Mouse (Mus musculus) kidney, adult 10 weeks (tissue): ENCODE measurements around the gene Cnr1. TPM values are rescaled to one million over a fixed set of nuclear protein-coding genes. Genes with fewer than 3 reads are reported as not detected.

Experiments used
- polyA plus RNA-seq: library from polyadenylated mRNA; stranded (reverse); fragments of 350-450 nt; fragmentation: Illumina TruSeq; extraction: RNeasy Lipid Tissue Mini Kit (QIAGEN cat#74804); gene quantifications from one replicate; pipeline ENCODE4 v1.2.3, GENCODE M21; 2014; ENCODE audit warnings: low read depth, low replicate concordance

Gene Cnr1
- 0.24 TPM for polyA plus RNA-seq

DNA sequence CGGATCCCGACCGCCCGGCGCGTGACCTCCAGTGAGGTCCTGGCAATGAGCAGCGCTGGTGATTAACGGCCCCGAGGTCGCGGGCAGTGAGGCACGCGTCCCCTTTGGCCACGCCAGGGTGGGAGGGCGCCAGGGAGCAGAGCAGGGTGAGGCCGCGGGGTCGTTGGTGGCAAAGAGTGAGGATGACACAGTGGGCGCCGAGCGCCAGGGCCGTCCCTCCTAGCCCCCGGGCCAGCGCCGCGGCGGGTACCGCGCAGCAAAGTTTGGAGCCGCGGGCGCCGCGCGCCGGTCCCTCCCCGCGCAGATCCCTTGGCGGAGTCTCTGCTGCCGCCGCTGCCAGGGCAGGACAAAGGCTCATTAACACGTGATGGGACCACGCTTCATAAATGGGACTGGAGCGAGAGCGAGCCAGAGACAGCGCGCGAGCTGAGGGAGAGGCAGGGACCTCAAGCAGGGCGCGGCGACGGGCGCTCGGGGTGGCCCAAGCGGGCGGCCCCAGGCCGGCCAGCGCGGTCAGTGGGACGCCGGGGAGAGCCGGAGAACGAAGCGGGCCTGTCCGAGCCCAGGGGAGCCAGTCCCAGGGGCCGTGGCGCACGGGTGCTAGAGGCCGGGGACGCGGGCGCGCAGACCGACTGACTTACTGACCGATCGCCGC is at the start of gene Cnr1:
Cnr1 (plus strand) TSS at position 360 of the 655 bp plus-strand sequence.

Other genes starting within 250 kb of the Cnr1 start
- gene Spaca1, start 125.6 kb downstream of the Cnr1 start, polyA plus RNA-seq, result 0.97 TPM